Comparison of ENCODE assay signal across 21 mouse cellular contexts in genomic region chr2:61221157-61221556, GRCm38 (mm10).
"Had no signal": no experiment of that assay in that cellular context is flagged by ENCODE, and none has a peak within 500 bp of the region (broad histone marks: within the 10 kb centered on the region; RNA-seq: fewer than 3 reads in every experiment).

No protein-coding gene starts in this region.

- H3K36me3 ChIP-seq: heart, embryonic 13.5 days; heart, embryonic 15.5 days; hindbrain, embryonic 12.5 days; intestine, embryonic 15.5 days; limb, embryonic 10.5 days; limb, embryonic 12.5 days; liver, embryonic 13.5 days; liver, embryonic 15.5 days had no signal

- H3K27me3 ChIP-seq: heart, embryonic 13.5 days; heart, embryonic 15.5 days; hindbrain, embryonic 12.5 days; intestine, embryonic 15.5 days; limb, embryonic 12.5 days; liver, embryonic 13.5 days; liver, embryonic 15.5 days had no signal

- H3K9me3 ChIP-seq: heart, embryonic 13.5 days; heart, embryonic 15.5 days; hindbrain, embryonic 12.5 days; intestine, embryonic 15.5 days; limb, embryonic 10.5 days; limb, embryonic 12.5 days; liver, embryonic 13.5 days; liver, embryonic 15.5 days had no signal

- DNase-seq: gastrocnemius, postnatal 14 days; gastrocnemius, postnatal 36 days; kidney, adult 18-20 months; liver; liver, embryonic 13.5 days had no signal

- H3K27ac ChIP-seq: heart, adult 2 months; heart, embryonic 15.5 days; hindbrain, embryonic 12.5 days; hindbrain, embryonic 14.5 days; intestine, embryonic 15.5 days; layer of hippocampus, adult 2 months; left cerebral cortex, adult 2 months; limb, embryonic 10.5 days; limb, embryonic 12.5 days; liver, embryonic 13.5 days; liver, embryonic 15.5 days had no signal

- H3K9ac ChIP-seq: heart, embryonic 13.5 days; heart, embryonic 15.5 days; hindbrain, embryonic 12.5 days; hindbrain, embryonic 14.5 days; intestine, embryonic 15.5 days; limb, embryonic 12.5 days; liver, embryonic 13.5 days; liver, embryonic 15.5 days had no signal

- H3K4me1 ChIP-seq: hindbrain, embryonic 12.5 days; intestine, embryonic 15.5 days; limb, embryonic 10.5 days; limb, embryonic 12.5 days; liver, embryonic 13.5 days; liver, embryonic 15.5 days had no signal

- H3K4me3 ChIP-seq: heart, adult 2 months; heart, embryonic 13.5 days; heart, embryonic 15.5 days; hindbrain, embryonic 12.5 days; intestine, embryonic 15.5 days; layer of hippocampus, adult 2 months; left cerebral cortex, adult 2 months; limb, embryonic 10.5 days; limb, embryonic 12.5 days; liver, embryonic 13.5 days; liver, embryonic 15.5 days had no signal

- H3K4me2 ChIP-seq: heart, embryonic 11.5 days; heart, embryonic 13.5 days; heart, embryonic 15.5 days; hindbrain, embryonic 12.5 days; hindbrain, embryonic 14.5 days; intestine, embryonic 15.5 days; limb, embryonic 12.5 days; liver, embryonic 11.5 days; liver, embryonic 13.5 days; liver, embryonic 15.5 days had no signal

- ATAC-seq: hindbrain, embryonic 16.5 days; inflammation-experienced regulatory T-cells, adult 6 months; intestine, embryonic 15.5 days; intestine, postnatal 0 days had no signal
